Mouse (Mus musculus): ENCODE data around the gene Golga3. TPM values are rescaled to one million over a fixed set of nuclear protein-coding genes. Genes with fewer than 3 reads are reported as not detected.

The Golga3 gene
- total RNA-seq, 2 experiments from 2014 or later: 46.0 to 48.2 TPM

GRCm38 (mm10) chr5:110266941-110267340, 90.4 kb downstream of the Golga3 start:
- no peak overlapping the region for H3K4me3 ChIP-seq
- no peak for TF ChIP-seq CTCF (conservative IDR thresholded peaks at IDR 0.05)
- DNase-seq (ENCODE audit: low spot score in 2 of 2): no peak
- no peak overlapping the region for H3K27ac ChIP-seq

- peak within 1 kb of the TSS; percentile 90 for H3K27ac ChIP-seq
- peak; percentile 84 to 89 for DNase-seq (ENCODE audit: low spot score in 2 of 2)
- TF ChIP-seq CTCF (conservative IDR thresholded peaks at IDR 0.05): peak; percentile 88
- H3K4me3 ChIP-seq: peak within 1 kb of the TSS; percentile 100
These were observed 92.9 kb downstream of the Golga3 start, which contains the start of gene Pgam5 for GRCm38 (mm10) chr5:110269141-110270101. Gene Pgam5 (minus strand): TSS chr5:110269913.

- Histone ChIP-seq H3K27ac (no peak overlapping the region; the same call in 1 of the 2 replicates), H3K4me3 (no peak overlapping the region)
- no peak for DNase-seq (ENCODE audit: low spot score in 2 of 2)
- no peak for TF ChIP-seq CTCF (conservative IDR thresholded peaks at IDR 0.05)
These were observed 93.7 kb downstream of the Golga3 start for GRCm38 (mm10) chr5:110270242-110270641.

GRCm38 (mm10) chr5:110274147-110274546, 97.6 kb downstream of the Golga3 start:
- no peak overlapping the region for H3K4me3 ChIP-seq
- DNase-seq (ENCODE audit: low spot score in 2 of 2): peak in 1 of 2 experiments; percentile 30
- no peak for TF ChIP-seq CTCF (conservative IDR thresholded peaks at IDR 0.05)
- no peak overlapping the region for H3K27ac ChIP-seq

GRCm38 (mm10) chr5:110274846-110275245, 98.3 kb downstream of the Golga3 start:
- Histone ChIP-seq H3K4me3 (no peak overlapping the region), H3K27ac (no peak overlapping the region)
- TF ChIP-seq CTCF (conservative IDR thresholded peaks at IDR 0.05): no peak
- no peak for DNase-seq (ENCODE audit: low spot score in 2 of 2)

Other genes starting within 250 kb of the Golga3 start
- gene Zfp932, start 180.2 kb upstream of the Golga3 start, total RNA-seq (2021): 10 to 100 TPM; 55.7 to 60.0 TPM
- 10 to 100 TPM in 1 of 2 experiments, 1 to 10 TPM in 1; 8.7 to 12.1 TPM for gene Gm17655, start 104.2 kb upstream of the Golga3 start, total RNA-seq (2021)
- under 1 TPM; 0.52 to 0.64 TPM for gene Gm35315, start 82.3 kb upstream of the Golga3 start, total RNA-seq (2021)
- 1 to 10 TPM; 4.4 to 4.9 TPM for gene Plcxd1, start 76.7 kb upstream of the Golga3 start, total RNA-seq (2021)
- 10 to 100 TPM; 77.3 to 85.6 TPM for gene Gtpbp6, start 68.5 kb upstream of the Golga3 start, total RNA-seq (2021)
- gene Zfp605, start 66.6 kb upstream of the Golga3 start, total RNA-seq (2021): 10 to 100 TPM; 16.1 to 16.5 TPM
- 10 to 100 TPM; 47.1 to 58.1 TPM for gene Chfr, start 40.9 kb upstream of the Golga3 start, total RNA-seq (2021)
- gene Ankle2, start 54.3 kb downstream of the Golga3 start, total RNA-seq (2021): 10 to 100 TPM; 34.7 to 41.3 TPM
- 10 to 100 TPM; 57.5 to 66.8 TPM for gene Pgam5, start 93.2 kb downstream of the Golga3 start, total RNA-seq (2021)
- 10 to 100 TPM; 10.5 to 13.5 TPM for gene Pxmp2, start 109.5 kb downstream of the Golga3 start, total RNA-seq (2021)
- gene Pole, start 109.6 kb downstream of the Golga3 start, total RNA-seq (2021): 1 to 10 TPM; 2.1 to 2.3 TPM
- gene P2rx2, start 166.5 kb downstream of the Golga3 start, total RNA-seq (2021): not detected
- gene Lrcol1, start 168.0 kb downstream of the Golga3 start, total RNA-seq (2021): not detected